Mouse (Mus musculus) forebrain, embryonic 16.5 days (tissue): ENCODE data around the gene Antxr1. TPM values are rescaled to one million over a fixed set of nuclear protein-coding genes. Genes with fewer than 3 reads are reported as not detected.

ENCODE experiments used
- ATAC-seq: fragments of 200-750 bp; cut with Nextera tagmentation; 2 replicates; pipeline ENCODE4 v1.8.0; 2017; ENCODE audit warnings: mild to moderate bottlenecking, moderate library complexity
- H3K27ac ChIP-seq: fragments of 300-500 bp; sonication (generic); 2 replicates; pipeline ENCODE4 v1.5.1; 2014; ENCODE audit warnings: low read length, control low read depth
- H3K27me3 ChIP-seq: fragments of 300-500 bp; sonication (generic); replicated peaks from 2 replicates; pipeline ENCODE4 v1.6.1; 2014; ENCODE audit warnings: low read length; ENCODE audit not compliant: control insufficient read depth, insufficient read depth
- H3K36me3 ChIP-seq: fragments of 300-500 bp; sonication (generic); 2 replicates; pipeline ENCODE4 v1.6.1; 2014; ENCODE audit not compliant: control insufficient read depth, insufficient read depth
- H3K4me1 ChIP-seq: fragments of 300-500 bp; sonication (generic); replicated peaks from 2 replicates; pipeline ENCODE4 v1.6.1; 2014; ENCODE audit warnings: low read length; ENCODE audit not compliant: control insufficient read depth, insufficient read depth
- H3K4me2 ChIP-seq: fragments of 300-500 bp; sonication (generic); 2 replicates; pipeline ENCODE4 v1.6.1; 2014; ENCODE audit warnings: mild to moderate bottlenecking, low read length, control low read depth
- H3K4me3 ChIP-seq: fragments of 300-500 bp; sonication (generic); replicated peaks from 2 replicates; pipeline ENCODE4 v1.5.1; 2014; ENCODE audit warnings: mild to moderate bottlenecking, low read length, control low read depth
- H3K9ac ChIP-seq: fragments of 300-500 bp; sonication (generic); replicated peaks from 2 replicates; pipeline ENCODE4 v1.6.1; 2014; ENCODE audit warnings: low read depth, low read length, control low read depth
- H3K9me3 ChIP-seq: fragments of 300-500 bp; sonication (generic); 2 replicates; pipeline ENCODE4 v1.6.1; 2016; ENCODE audit warnings: low read length; ENCODE audit not compliant: control insufficient read depth
- WGBS: fragments of 180-500 bp; shearing (Covaris S2); extraction: QIAGEN DNeasy Blood & Tissue Kit; methylation state at CpG from one replicate; pipeline ENCODE4 v1.1.7; 2014; 5-methylcytosine and 5-hydroxymethylcytosine counted together
- polyA plus RNA-seq: library from polyadenylated mRNA; unstranded; fragments of >200 nt; fragmentation: Nextera tagmentation; extraction: Ambion mirVana; gene quantifications from 2 replicates; pipeline ENCODE4 v1.2.1, GENCODE M21; 2015

Gene Antxr1
- polyA plus RNA-seq, 1 experiment from 2014 or later: 3.1 TPM

DNA sequence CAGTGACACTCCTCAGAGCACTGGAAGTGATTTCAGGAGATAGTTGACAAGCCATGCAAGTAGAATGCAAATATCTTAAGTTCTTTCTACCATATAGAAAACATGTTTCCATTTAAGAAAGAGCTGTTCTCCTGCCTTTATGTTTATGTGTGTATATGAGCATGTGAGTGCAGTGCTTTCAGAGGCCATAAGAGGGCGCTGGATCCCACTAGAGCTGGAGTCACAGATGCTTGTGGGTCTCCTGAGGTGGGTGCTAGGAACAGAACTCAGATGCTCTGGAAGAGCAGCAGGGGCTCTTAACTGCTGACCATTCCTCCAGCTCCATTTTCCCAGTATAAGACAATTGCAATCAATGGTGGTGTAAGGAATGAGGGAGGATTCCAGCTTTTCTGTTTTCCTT, 204.5 kb downstream of the Antxr1 start:
- Histone ChIP-seq H3K4me2 (no peak overlapping the region), H3K27me3 (no peaks in the 10 kb centered on the region), H3K9me3 (no peaks in the 10 kb centered on the region), H3K4me3 (no peak overlapping the region), H3K4me1 (no peaks in the 10 kb centered on the region), H3K36me3 (peaks cover 2% of the 10 kb centered on the region; the same call in 1 of the 2 replicates), H3K9ac (no peak overlapping the region), H3K27ac (no peak overlapping the region)
- 73% methylated on average over 1 of the region's 1 CpGs for WGBS
- ATAC-seq: no peak

DNA sequence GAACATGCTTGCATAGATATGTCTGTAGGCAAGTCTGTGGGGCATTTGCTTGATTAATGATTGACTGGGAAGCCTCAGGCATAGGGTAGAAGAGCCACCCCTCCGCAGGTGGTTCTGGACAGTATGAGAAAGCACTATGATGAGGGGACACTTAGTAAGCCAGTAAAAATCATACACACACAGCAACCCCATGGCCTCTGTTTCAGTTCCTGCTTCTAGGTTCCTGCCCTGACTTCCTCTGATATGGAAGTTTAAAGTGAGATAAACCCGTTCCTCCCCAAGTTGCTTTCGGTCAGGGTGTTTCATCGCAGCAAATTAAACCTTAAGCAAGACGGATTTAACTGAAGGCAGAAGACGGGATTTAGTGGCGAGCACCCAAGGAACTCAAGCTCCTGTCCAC, 205.0 kb downstream of the Antxr1 start:
- ATAC-seq: no peak
- Histone ChIP-seq H3K27me3 (no peaks in the 10 kb centered on the region), H3K4me3 (no peak overlapping the region), H3K36me3 (peaks cover 1% of the 10 kb centered on the region; the same call in 1 of the 2 replicates), H3K4me1 (no peaks in the 10 kb centered on the region), H3K4me2 (no peak overlapping the region), H3K9ac (no peak overlapping the region), H3K9me3 (no peaks in the 10 kb centered on the region), H3K27ac (no peak overlapping the region)
- WGBS: 95% methylated on average over 7 of the region's 7 CpGs

DNA sequence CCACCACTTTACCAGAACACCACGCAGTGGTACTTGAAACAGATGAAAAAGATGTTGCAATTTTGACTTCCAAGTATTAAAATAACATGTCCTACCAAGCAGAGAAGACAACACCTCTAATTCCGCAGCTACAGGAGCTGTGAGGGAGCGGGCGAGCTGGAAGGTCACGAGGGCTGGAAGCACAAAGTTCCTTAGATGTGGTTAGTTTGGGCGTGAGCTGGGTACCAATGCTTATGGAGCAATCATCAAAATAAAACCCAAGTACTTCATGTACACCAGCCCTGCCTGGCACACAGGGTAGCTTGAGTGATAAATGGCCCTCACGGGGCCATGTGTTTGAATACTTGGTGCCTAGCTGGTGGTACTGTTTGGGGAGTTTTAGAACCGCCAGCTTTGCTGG, 205.8 kb downstream of the Antxr1 start:
- Histone ChIP-seq H3K9ac (no peak overlapping the region), H3K4me1 (no peaks in the 10 kb centered on the region), H3K4me2 (no peak overlapping the region), H3K4me3 (no peak overlapping the region), H3K9me3 (no peaks in the 10 kb centered on the region), H3K27ac (no peak overlapping the region), H3K27me3 (no peaks in the 10 kb centered on the region), H3K36me3 (no peaks in the 10 kb centered on the region)
- WGBS: 94% methylated on average over 8 of the region's 8 CpGs
- ATAC-seq: no peak

DNA sequence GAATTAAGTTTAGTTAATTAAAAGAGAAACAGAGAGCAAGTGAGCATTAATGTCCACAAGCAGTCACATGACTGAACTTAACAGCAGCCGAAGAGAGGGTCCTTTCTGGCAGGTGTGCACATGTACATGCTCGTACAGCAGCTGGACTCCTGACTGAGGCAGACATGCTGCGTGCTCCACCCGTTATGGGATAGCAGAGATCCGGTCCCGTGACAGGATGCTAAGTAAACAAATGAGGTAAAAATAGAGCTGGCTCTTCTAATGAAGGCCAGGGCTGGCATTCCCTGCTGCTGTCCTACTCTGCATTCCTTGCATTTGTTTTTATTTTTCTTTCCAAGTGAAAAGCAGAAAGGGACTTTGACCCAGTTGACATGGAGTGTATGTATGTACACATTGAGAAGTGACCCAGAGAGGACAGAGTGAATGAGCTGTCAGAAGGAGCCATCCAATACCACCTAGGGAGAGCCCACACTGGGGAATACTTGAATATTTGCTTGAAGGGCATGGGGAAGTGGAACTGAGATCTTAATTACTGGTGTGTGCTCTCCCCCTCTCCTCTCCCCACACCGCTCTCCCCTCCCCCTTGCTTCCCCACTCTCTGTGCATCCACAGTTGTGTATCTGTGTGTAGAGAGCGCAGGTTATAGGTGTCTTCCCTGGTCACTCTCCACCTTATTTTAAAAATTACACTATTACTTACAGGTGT, 208.4 kb downstream of the Antxr1 start:
- no peak overlapping the region for H3K4me2 ChIP-seq
- no peaks in the 10 kb centered on the region for H3K4me1 ChIP-seq
- H3K4me3 ChIP-seq: no peak overlapping the region
- no peaks in the 10 kb centered on the region for H3K9me3 ChIP-seq
- no peaks in the 10 kb centered on the region for H3K36me3 ChIP-seq
- no peak overlapping the region for H3K27ac ChIP-seq
- no peak overlapping the region for H3K9ac ChIP-seq
- 76% methylated on average over 8 of the region's 8 CpGs for WGBS
- no peaks in the 10 kb centered on the region for H3K27me3 ChIP-seq
- no peak for ATAC-seq

DNA sequence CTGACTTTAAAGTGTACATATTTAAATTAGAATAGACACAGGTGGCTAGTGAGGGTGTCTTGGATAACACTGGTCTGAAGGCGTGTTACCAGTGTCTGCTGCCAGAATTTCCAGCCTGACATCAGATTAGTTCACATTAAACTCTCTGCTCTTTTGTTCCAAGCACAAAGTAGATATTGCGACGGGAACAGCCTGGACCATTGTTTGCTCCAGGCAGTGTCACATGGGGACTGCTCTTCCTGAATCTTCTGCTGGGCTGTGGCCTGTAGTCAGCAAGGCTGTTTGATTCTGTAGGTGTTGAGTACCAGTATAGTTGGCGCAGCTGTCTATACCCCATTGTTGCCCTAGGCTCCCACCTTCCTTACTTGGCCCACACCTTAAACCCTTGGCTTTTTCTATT, 211.6 kb downstream of the Antxr1 start:
- no peak for ATAC-seq
- Histone ChIP-seq H3K4me1 (no peaks in the 10 kb centered on the region), H3K36me3 (no peaks in the 10 kb centered on the region), H3K4me2 (no peak overlapping the region), H3K9me3 (no peaks in the 10 kb centered on the region), H3K27ac (no peak overlapping the region), H3K9ac (no peak overlapping the region), H3K4me3 (no peak overlapping the region), H3K27me3 (no peaks in the 10 kb centered on the region)
- 82% methylated on average over 4 of the region's 4 CpGs for WGBS

DNA sequence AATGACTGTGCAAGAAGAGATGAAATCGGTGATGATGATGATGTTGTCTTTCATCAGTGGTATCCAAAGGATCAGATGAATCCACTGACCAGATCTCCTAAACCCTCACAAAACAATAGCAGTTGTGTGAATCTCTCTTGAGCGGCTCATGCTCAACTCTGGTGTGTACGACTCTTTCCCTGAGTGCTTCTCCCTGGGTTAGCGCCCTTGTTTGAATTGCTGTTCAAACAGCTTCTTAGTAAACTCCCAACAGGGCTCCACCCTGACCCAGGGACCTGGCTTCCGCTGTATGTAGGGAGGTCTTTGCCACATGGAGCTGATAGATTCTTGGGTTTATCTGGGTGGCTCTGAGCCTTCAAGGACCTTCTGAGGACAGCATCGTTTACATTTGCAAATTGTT, 212.2 kb downstream of the Antxr1 start:
- Histone ChIP-seq H3K4me3 (no peak overlapping the region), H3K4me2 (no peak overlapping the region), H3K36me3 (no peaks in the 10 kb centered on the region), H3K9ac (no peak overlapping the region), H3K27ac (no peak overlapping the region), H3K27me3 (no peaks in the 10 kb centered on the region), H3K9me3 (no peaks in the 10 kb centered on the region), H3K4me1 (no peaks in the 10 kb centered on the region)
- 92% methylated on average over 6 of the region's 6 CpGs for WGBS
- no peak for ATAC-seq

DNA sequence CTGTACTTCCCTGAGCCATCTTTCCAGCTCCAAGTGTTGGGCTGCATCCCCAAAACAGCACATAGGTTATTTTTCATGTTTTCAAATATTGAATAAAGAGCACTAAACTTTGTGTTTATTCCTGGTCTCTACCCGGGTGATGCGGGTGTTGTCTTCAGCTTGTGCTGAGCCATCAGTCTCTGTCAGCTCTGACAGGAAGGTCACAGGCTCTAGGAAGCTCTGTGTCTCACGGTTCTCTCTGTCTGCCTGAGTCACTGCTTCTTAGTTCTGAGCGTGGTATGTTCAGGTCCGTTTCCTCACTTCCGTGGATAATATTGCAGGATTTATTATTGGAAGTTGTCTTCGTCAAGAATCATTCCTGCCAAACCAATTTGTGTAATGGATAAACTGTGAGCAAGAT, 213.7 kb downstream of the Antxr1 start:
- H3K4me1 ChIP-seq: no peaks in the 10 kb centered on the region
- WGBS: 90% methylated on average over 7 of the region's 7 CpGs

DNA sequence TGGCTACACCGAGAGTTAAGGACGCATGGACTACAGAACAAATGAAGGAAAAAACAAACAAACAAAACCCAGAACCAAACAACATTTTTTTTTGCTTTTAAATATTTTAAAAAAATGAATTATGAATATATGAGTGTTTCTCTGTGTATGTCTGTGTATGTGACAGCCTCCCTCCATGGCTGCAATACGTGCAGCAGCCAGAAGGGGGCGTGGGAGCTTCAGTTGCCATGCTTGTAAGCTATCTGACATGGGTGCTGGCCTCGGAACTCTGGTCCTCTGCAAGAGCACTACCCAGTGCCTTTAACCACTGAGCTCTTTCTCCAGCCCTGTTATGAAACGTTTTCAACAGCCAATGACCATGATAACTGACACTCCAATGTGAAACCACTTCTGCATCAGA, 215.0 kb downstream of the Antxr1 start:
- Histone ChIP-seq H3K9ac (no peak overlapping the region), H3K9me3 (no peaks in the 10 kb centered on the region), H3K36me3 (no peaks in the 10 kb centered on the region), H3K4me1 (no peaks in the 10 kb centered on the region), H3K27me3 (no peaks in the 10 kb centered on the region), H3K27ac (no peak overlapping the region), H3K4me3 (no peak overlapping the region), H3K4me2 (no peak overlapping the region)
- WGBS: 85% methylated on average over 6 of the region's 6 CpGs
- no peak for ATAC-seq

More for the DNA sequence above, 213.7 kb downstream of the Antxr1 start:
- Histone ChIP-seq H3K4me2 (no peak overlapping the region), H3K9ac (no peak overlapping the region), H3K27ac (no peak overlapping the region), H3K36me3 (no peaks in the 10 kb centered on the region), H3K4me3 (no peak overlapping the region), H3K9me3 (no peaks in the 10 kb centered on the region), H3K27me3 (no peaks in the 10 kb centered on the region)
- no peak for ATAC-seq

DNA sequence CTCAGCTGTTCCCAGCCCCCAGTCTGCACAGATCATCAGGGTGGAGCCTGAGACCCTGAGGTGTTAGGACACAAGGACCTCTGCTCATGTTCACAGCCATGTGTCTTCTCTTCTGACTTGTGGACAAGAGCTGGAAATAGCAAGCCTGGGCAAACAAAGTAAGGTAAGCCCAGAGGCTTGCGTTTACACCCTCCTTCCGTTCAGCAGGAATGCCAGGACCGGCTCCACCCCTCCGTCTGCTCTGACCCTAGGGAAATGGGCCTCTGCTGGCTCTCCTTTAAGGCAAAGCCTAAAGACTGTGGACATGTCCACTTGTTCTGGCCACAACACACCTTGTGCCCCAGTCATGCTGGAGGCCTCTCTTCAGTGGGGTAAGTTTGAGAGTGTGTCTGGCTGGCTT, 215.6 kb downstream of the Antxr1 start:
- H3K4me1 ChIP-seq: no peaks in the 10 kb centered on the region
- H3K27ac ChIP-seq: no peak overlapping the region
- H3K4me3 ChIP-seq: no peak overlapping the region
- no peak overlapping the region for H3K9ac ChIP-seq
- no peak overlapping the region for H3K4me2 ChIP-seq
- no peak for ATAC-seq
- H3K27me3 ChIP-seq: no peaks in the 10 kb centered on the region
- 80% methylated on average over 4 of the region's 4 CpGs for WGBS
- H3K9me3 ChIP-seq: no peaks in the 10 kb centered on the region
- H3K36me3 ChIP-seq: no peaks in the 10 kb centered on the region
